Mouse (Mus musculus) G1E (cell line): ENCODE measurements at regions not wholly inside any gene's neighbourhood (a gene's known extent, or its start where the extent isn't known, plus 50 kb on each side); places are given as distances from the start of the nearest gene placed in this dataset.

Source experiments
- CTCF ChIP-seq: IDR thresholded peaks from 2 replicates; pipeline ENCODE4 v1.5.1; 2012; ENCODE audit warnings: low read depth, low read length, inconsistent platforms, mixed read lengths
- GATA1 ChIP-seq: IDR thresholded peaks from 2 replicates; pipeline ENCODE4 v1.6.1; 2012; ENCODE audit warnings: borderline replicate concordance, low read length, inconsistent platforms, mixed read lengths
- POLR2AphosphoS5 ChIP-seq: IDR thresholded peaks from 2 replicates; pipeline ENCODE4 v1.6.1; 2012; ENCODE audit warnings: low read depth, low read length, inconsistent platforms; ENCODE audit not compliant: insufficient replicate concordance

- TF ChIP-seq CTCF (no peak), POLR2AphosphoS5 (no peak), GATA1 (no peak)
Observed at GRCm38 (mm10) chr12:12827821-12828641, 113.7 kb downstream of the Mycn start.
